ENCODE assay signal across 13 mouse cellular contexts in the genomic region with DNA sequence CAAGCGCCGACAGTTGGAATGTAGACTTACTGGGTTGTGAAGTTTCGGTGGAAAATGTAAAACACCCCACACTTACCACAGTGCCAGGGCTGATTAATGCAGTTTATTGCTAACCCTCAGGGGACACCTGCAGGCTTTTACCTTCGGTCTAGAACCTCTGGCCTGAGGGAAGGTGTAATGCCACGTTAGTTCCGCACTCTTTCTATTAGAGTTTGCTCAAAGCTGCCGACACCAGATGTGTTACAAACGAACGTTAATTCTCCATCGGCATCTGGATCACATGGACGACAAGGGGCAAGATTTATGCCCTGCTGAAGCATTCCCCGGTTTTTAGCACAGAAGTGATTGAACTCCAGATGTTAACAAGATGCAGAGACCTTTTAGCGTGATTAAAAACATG.
"Had no signal": no experiment of that assay in that cellular context is flagged by ENCODE, and none has a peak within 500 bp of the region (broad histone marks: within the 10 kb centered on the region; RNA-seq: fewer than 3 reads in every experiment).

No protein-coding gene starts in this region.

- H3K4me2 ChIP-seq: kidney, embryonic 15.5 days; limb, embryonic 15.5 days; liver, embryonic 12.5 days; lung, embryonic 14.5 days; midbrain, embryonic 11.5 days had no signal

- H3K36me3 ChIP-seq: kidney, embryonic 15.5 days; limb, embryonic 15.5 days; liver, embryonic 12.5 days had no signal

- H3K27me3 ChIP-seq: kidney, embryonic 15.5 days; limb, embryonic 15.5 days; liver, embryonic 12.5 days had no signal

- H3K9ac ChIP-seq: kidney, embryonic 15.5 days; limb, embryonic 15.5 days; liver, embryonic 12.5 days; lung, embryonic 14.5 days had no signal

- H3K27ac ChIP-seq: kidney, embryonic 15.5 days; left cerebral cortex, adult 2 months; limb, embryonic 15.5 days; liver, embryonic 12.5 days had no signal

- DNase-seq: kidney, postnatal 25 days; lung, embryonic 14.5 days; lung, postnatal 10 days; lung, postnatal 4 days; right cerebral cortex, adult 18-20 months; right cerebral cortex, postnatal 25 days; thymus, postnatal 4 days had no signal

- ATAC-seq: liver, embryonic 12.5 days; midbrain, embryonic 16.5 days had no signal

- H3K9me3 ChIP-seq: kidney, embryonic 15.5 days; limb, embryonic 15.5 days; liver, embryonic 12.5 days had no signal

- H3K4me1 ChIP-seq: kidney, embryonic 15.5 days; limb, embryonic 15.5 days; liver, embryonic 12.5 days had no signal

- H3K4me3 ChIP-seq: kidney, embryonic 15.5 days; left cerebral cortex, adult 2 months; limb, embryonic 15.5 days; liver, embryonic 12.5 days had no signal
